Mouse (Mus musculus): ENCODE results near the gene Fnd3c2. TPM values are rescaled to one million over a fixed set of nuclear protein-coding genes. Genes with fewer than 3 reads are reported as not detected.
"Not testable (repeated sequence)": the region's sequence is repeated elsewhere in the genome, so short reads cannot be mapped to it uniquely, and the experiment has no call there.

Fnd3c2 gene
- polyA plus RNA-seq (2014; fragmentation: Nextera tagmentation; extraction: Ambion mirVana) = not detected in 2 replicates

DNA sequence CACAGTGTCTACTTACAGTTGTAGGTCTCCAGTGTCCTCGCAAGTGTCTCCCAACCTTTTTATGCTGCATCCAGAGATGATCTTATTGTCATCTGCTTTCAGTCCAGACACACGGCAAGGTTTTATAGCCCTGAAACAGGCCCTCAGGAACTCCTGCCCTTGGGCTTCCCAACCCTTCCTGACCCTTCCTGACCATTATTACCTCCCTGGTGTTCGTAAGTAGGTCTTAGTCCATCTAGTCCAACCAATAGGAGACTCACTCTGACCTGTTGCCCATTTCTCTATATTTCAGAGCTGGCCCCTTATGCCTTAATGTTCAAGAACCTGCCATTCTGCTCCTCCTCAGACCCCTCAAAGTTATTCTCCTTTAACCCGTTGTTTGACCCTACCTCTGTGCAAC, at the start of gene Fnd3c2:
Gene Fnd3c2, minus strand, starts transcription at position 101 of the 400 bp plus-strand sequence.
- H3K27me3 ChIP-seq (ENCODE audit: control insufficient read depth, insufficient read depth, low read length) = no peaks in the 10 kb centered on the region
- no peak within 1 kb of the TSS for H3K4me3 ChIP-seq (ENCODE audit: low read length)
- H3K9me3 ChIP-seq (ENCODE audit: control insufficient read depth, low read length) = no peaks in the 10 kb centered on the region
- no peaks in the 10 kb centered on the region for H3K4me1 ChIP-seq (ENCODE audit: control insufficient read depth, insufficient read depth, low read length)
- ATAC-seq (ENCODE audit: low FRiP score, low TSS enrichment) = no peak
- no peak within 1 kb of the TSS for H3K27ac ChIP-seq (ENCODE audit: low read depth, low read length)
- H3K4me2 ChIP-seq (replicated peaks; ENCODE audit: low read depth, low read length) = no peak within 1 kb of the TSS
- WGBS = 90% methylated on average over 4 of the region's 4 CpGs
- H3K9ac ChIP-seq (ENCODE audit: low read depth, low read length) = no peak within 1 kb of the TSS
- H3K36me3 ChIP-seq (ENCODE audit: control insufficient read depth, insufficient read depth, low read length) = no peaks in the 10 kb centered on the region

DNA sequence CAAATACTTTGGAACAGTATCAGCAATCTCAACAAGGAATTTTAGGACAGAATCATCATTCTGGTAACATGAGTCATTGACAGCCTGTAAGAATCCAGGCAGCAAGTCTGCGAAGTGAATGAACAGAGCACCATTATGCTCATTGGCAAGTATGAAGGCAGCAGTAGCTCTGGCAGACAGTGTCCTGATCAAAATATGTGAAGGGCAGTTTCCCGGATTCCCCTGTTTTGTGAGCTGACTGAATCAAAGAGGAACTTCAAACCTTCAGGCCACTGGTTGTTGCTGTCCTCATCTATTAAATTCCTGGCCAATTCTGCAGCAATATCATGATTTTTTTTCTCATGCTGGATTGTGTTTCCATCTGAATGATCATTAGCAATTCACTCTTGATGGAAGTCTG, 29.3 kb upstream of the Fnd3c2 start:
- Histone ChIP-seq H3K27me3 (ENCODE audit: control insufficient read depth, insufficient read depth, low read length) (no peaks in the 10 kb centered on the region), H3K9me3 (ENCODE audit: control insufficient read depth, low read length) (no peaks in the 10 kb centered on the region), H3K4me2 (replicated peaks; ENCODE audit: low read depth, low read length) (no peak overlapping the region), H3K36me3 (ENCODE audit: control insufficient read depth, insufficient read depth, low read length) (no peaks in the 10 kb centered on the region), H3K4me3 (ENCODE audit: low read length) (no peak overlapping the region), H3K9ac (ENCODE audit: low read depth, low read length) (no peak overlapping the region), H3K4me1 (ENCODE audit: control insufficient read depth, insufficient read depth, low read length) (no peaks in the 10 kb centered on the region), H3K27ac (ENCODE audit: low read depth, low read length) (no peak overlapping the region)
- no peak for ATAC-seq (ENCODE audit: low FRiP score, low TSS enrichment)
- WGBS = 84% methylated on average over 2 of the region's 2 CpGs

DNA sequence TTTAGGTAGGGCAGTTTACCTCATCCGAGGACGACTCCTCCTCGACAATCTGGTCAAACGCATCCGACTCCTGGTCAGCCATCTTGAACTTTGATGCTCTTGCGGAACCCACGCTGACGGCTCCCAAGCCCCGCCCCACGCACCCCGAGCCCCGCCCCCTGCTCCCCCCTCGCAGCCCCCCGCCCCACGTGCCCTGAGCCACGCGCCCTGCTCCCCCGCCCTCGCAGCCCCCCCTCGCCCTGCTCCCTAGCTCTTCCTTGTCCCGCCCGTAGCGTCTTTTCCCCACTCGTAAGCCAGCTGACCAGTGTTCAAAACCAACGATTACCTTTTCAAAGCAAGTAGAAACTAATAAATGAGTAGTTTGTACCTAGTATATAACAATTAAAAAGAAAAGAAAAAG, 34.1 kb downstream of the Fnd3c2 start, which contains the start of gene Taf9b:
Gene Taf9b, minus strand, starts transcription at position 101 of the 400 bp plus-strand sequence.
- H3K36me3 ChIP-seq (ENCODE audit: control insufficient read depth, insufficient read depth, low read length) = no peaks in the 10 kb centered on the region
- H3K27ac ChIP-seq (ENCODE audit: low read depth, low read length) = no peak within 1 kb of the TSS

DNA sequence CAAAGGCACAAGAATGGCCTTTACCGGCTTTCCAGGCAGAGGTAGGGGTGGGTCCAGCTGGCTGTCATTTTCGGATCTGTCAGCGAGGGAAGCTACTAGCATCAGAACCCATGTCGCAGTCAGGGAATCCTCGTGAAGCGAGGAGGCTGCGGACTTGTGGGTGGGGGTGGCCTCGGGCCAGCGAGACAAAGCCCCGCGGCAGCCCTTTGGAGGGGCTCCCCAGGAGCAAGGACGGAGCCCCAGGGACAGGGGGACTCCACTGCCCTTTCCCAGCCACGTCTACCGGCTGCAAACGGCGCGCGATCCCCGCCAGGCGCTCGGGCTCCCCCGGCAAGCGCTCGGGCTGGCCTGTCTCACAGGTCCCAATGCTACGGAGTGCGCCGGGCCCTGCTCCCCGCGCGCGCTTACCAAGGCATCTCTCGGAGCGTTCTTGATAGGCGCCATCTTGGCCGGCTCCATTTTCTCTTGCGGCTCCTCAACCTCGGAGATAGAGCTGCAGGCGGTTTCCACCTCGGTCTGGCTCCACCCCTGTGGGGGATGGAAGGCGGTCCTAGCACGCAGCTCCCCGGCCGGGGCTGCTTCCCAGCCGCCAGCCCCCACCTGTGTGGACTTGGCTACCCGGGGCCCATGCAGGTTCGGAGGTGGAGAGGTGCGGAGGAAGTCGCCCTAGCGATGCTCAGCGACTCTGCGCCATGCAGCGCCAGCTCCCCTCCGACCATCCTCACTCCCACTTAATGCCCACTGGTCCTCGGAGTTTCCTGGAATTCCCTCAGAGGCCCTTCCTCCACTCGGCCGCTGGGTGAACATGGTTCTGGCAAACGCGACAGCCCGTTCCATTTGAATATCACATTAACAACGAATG, 35.8 kb downstream of the Fnd3c2 start:
- Histone ChIP-seq H3K36me3 (ENCODE audit: control insufficient read depth, insufficient read depth, low read length) (no peaks in the 10 kb centered on the region), H3K4me3 (ENCODE audit: low read length) (peak overlapping the region; percentile 57), H3K4me2 (replicated peaks; ENCODE audit: low read depth, low read length) (peak overlapping the region; percentile 48), H3K9ac (ENCODE audit: low read depth, low read length) (peak overlapping the region; percentile 61), H3K9me3 (ENCODE audit: control insufficient read depth, low read length) (peaks cover 4% of the 10 kb centered on the region; the same call in 1 of the 2 replicates), H3K4me1 (ENCODE audit: control insufficient read depth, insufficient read depth, low read length) (no peaks in the 10 kb centered on the region), H3K27ac (ENCODE audit: low read depth, low read length) (no peak overlapping the region; the same call in 1 of the 2 replicates), H3K27me3 (ENCODE audit: control insufficient read depth, insufficient read depth, low read length) (no peaks in the 10 kb centered on the region)
- WGBS = 30% methylated on average over 60 of the region's 60 CpGs
- peak; percentile 97 for ATAC-seq (ENCODE audit: low FRiP score, low TSS enrichment)

More for the DNA sequence above, 34.1 kb downstream of the Fnd3c2 start, which contains the start of gene Taf9b:
- Histone ChIP-seq H3K9ac (ENCODE audit: low read depth, low read length) (peak within 1 kb of the TSS; percentile 61; the same call in 1 of the 2 replicates), H3K27me3 (ENCODE audit: control insufficient read depth, insufficient read depth, low read length) (no peaks in the 10 kb centered on the region), H3K4me3 (ENCODE audit: low read length) (peak within 1 kb of the TSS; percentile 57; the same call in 1 of the 2 replicates), H3K4me1 (ENCODE audit: control insufficient read depth, insufficient read depth, low read length) (no peaks in the 10 kb centered on the region), H3K9me3 (ENCODE audit: control insufficient read depth, low read length) (peaks cover 4% of the 10 kb centered on the region; the same call in 1 of the 2 replicates), H3K4me2 (replicated peaks; ENCODE audit: low read depth, low read length) (peak within 1 kb of the TSS; percentile 48; the same call in 1 of the 2 replicates)
- no peak for ATAC-seq (ENCODE audit: low FRiP score, low TSS enrichment)
- 88% methylated on average over 25 of the region's 25 CpGs for WGBS

DNA sequence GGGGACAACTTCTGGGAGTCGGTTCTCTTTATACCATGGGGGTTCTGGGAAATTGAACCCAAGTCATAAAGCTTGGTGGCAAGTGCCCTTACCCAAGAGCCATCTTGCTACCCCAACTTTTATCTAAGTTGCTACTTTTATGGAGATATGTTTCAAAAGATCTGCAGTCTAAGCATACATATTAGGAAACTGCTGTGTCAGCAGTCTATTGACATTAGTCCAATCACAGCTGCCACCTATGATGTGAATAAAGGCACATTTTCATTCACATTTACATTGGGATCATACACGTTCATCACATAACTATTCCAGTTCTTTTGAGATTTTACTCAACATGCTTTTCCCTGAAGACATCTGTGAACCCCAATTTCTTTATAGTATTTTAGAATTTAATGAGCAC, 46.1 kb downstream of the Fnd3c2 start:
- no peak overlapping the region for H3K4me2 ChIP-seq (replicated peaks; ENCODE audit: low read depth, low read length)
- no peak overlapping the region for H3K27ac ChIP-seq (ENCODE audit: low read depth, low read length)
- no peaks in the 10 kb centered on the region for H3K27me3 ChIP-seq (ENCODE audit: control insufficient read depth, insufficient read depth, low read length)
- H3K9ac ChIP-seq (ENCODE audit: low read depth, low read length) = no peak overlapping the region
- H3K36me3 ChIP-seq (ENCODE audit: control insufficient read depth, insufficient read depth, low read length) = no peaks in the 10 kb centered on the region; the same call in 1 of the 2 replicates
- no peaks in the 10 kb centered on the region for H3K4me1 ChIP-seq (ENCODE audit: control insufficient read depth, insufficient read depth, low read length)
- H3K4me3 ChIP-seq (ENCODE audit: low read length) = no peak overlapping the region
- H3K9me3 ChIP-seq (ENCODE audit: control insufficient read depth, low read length) = no peaks in the 10 kb centered on the region
- ATAC-seq (ENCODE audit: low FRiP score, low TSS enrichment) = no peak
- WGBS = 89% methylated on average over 2 of the region's 2 CpGs

DNA sequence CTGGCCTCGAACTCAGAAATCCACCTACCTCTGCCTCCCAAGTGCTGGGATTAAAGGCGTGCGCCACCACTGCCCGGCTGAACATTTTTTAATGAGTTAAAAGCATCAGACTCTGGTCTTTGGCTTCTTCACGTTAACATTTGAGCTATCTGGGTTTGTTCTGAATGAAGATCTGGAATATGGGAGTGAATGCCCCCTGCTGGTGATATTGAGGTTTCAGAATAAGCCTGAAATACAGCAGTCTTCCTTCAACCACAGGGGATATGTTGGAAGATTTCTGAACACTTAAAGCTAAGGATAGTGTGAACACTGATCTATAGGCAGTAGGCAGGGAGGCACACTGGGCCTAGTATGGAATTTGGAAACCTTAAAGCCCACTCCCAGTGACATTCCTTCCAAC, 56.3 kb downstream of the Fnd3c2 start:
- no peaks in the 10 kb centered on the region for H3K9me3 ChIP-seq (ENCODE audit: control insufficient read depth, low read length)
- H3K9ac ChIP-seq (ENCODE audit: low read depth, low read length) = no peak overlapping the region
- no peak overlapping the region for H3K27ac ChIP-seq (ENCODE audit: low read depth, low read length)
- 85% methylated on average over 5 of the region's 5 CpGs for WGBS
- H3K27me3 ChIP-seq (ENCODE audit: control insufficient read depth, insufficient read depth, low read length) = no peaks in the 10 kb centered on the region
- no peak overlapping the region for H3K4me3 ChIP-seq (ENCODE audit: low read length)
- no peaks in the 10 kb centered on the region for H3K4me1 ChIP-seq (ENCODE audit: control insufficient read depth, insufficient read depth, low read length)
- H3K36me3 ChIP-seq (ENCODE audit: control insufficient read depth, insufficient read depth, low read length) = peaks cover 56% of the 10 kb centered on the region
- no peak for ATAC-seq (ENCODE audit: low FRiP score, low TSS enrichment)
- H3K4me2 ChIP-seq (replicated peaks; ENCODE audit: low read depth, low read length) = no peak overlapping the region

DNA sequence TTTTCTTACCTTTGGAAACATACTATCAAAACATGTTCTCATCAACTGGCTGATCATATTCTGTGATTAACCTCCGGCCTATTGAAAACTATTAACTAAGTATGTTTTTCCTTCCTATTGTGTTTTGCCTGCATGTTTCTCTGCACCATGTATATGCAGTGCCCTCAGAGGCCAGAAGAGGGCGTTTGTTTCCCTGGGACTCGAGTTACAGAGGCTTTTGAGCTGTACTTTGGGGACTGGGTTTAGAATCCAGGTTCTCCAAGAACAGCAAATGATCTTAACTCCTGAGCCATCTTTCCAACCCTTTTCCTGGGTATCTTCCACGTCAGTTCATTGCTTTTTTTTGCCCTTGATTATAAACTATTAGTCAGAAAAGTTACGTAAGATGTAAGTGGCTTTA, 57.9 kb downstream of the Fnd3c2 start:
- Histone ChIP-seq H3K4me1 (ENCODE audit: control insufficient read depth, insufficient read depth, low read length) (no peaks in the 10 kb centered on the region), H3K27me3 (ENCODE audit: control insufficient read depth, insufficient read depth, low read length) (no peaks in the 10 kb centered on the region), H3K27ac (ENCODE audit: low read depth, low read length) (no peak overlapping the region), H3K4me3 (ENCODE audit: low read length) (no peak overlapping the region), H3K9me3 (ENCODE audit: control insufficient read depth, low read length) (no peaks in the 10 kb centered on the region), H3K4me2 (replicated peaks; ENCODE audit: low read depth, low read length) (no peak overlapping the region), H3K36me3 (ENCODE audit: control insufficient read depth, insufficient read depth, low read length) (peaks cover 53% of the 10 kb centered on the region), H3K9ac (ENCODE audit: low read depth, low read length) (no peak overlapping the region)
- WGBS = 70% methylated on average over 5 of the region's 5 CpGs
- no peak for ATAC-seq (ENCODE audit: low FRiP score, low TSS enrichment)

DNA sequence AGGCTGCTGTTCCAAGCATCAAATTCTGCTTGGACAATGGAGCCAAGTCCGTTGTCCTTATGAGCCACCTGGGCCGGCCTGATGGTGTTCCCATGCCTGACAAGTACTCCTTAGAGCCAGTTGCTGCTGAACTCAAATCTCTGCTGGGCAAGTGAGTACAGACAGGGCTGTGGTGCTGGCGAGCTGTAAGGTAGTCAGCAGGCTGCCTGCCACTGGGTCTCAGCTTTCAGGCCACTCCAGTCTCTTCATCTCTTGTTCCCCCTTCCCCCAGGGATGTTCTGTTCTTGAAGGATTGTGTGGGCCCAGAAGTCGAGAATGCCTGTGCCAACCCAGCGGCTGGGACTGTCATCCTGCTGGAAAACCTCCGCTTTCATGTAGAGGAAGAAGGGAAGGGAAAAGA, 60.8 kb downstream of the Fnd3c2 start:
- H3K36me3 ChIP-seq (ENCODE audit: control insufficient read depth, insufficient read depth, low read length) = peaks cover 40% of the 10 kb centered on the region; the same call in 1 of the 2 replicates
- ATAC-seq (ENCODE audit: low FRiP score, low TSS enrichment); H3K27me3 ChIP-seq (ENCODE audit: control insufficient read depth, insufficient read depth, low read length); H3K9me3 ChIP-seq (ENCODE audit: control insufficient read depth, low read length); H3K4me3 ChIP-seq (ENCODE audit: low read length); H3K4me1 ChIP-seq (ENCODE audit: control insufficient read depth, insufficient read depth, low read length); H3K27ac ChIP-seq (ENCODE audit: low read depth, low read length); H3K9ac ChIP-seq (ENCODE audit: low read depth, low read length); H3K4me2 ChIP-seq (replicated peaks; ENCODE audit: low read depth, low read length): not testable (repeated sequence)
- 82% methylated on average over 6 of the region's 6 CpGs for WGBS

DNA sequence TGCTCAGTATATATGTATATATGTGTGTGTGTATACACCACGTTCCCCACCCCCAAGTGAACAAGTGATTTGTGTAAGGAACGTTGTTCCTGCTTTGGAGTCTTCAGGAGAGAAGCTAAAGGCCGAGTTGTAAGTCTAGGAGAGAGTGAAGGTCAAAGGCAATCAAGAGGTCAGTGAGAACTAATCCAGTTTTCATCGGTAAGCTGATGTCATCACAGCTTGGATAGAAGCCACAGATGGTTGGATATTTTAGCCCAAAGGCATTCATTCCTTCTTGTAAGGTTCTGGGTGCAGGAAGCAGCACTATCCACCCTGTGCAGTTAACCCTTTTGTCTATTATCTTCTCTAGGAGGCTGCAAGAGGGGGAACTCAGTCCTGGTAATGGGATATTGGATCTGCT, 65.1 kb downstream of the Fnd3c2 start:
- no peak for ATAC-seq (ENCODE audit: low FRiP score, low TSS enrichment)
- H3K27me3 ChIP-seq (ENCODE audit: control insufficient read depth, insufficient read depth, low read length) = no peaks in the 10 kb centered on the region
- no peak overlapping the region for H3K9ac ChIP-seq (ENCODE audit: low read depth, low read length)
- no peak overlapping the region for H3K27ac ChIP-seq (ENCODE audit: low read depth, low read length)
- no peaks in the 10 kb centered on the region for H3K9me3 ChIP-seq (ENCODE audit: control insufficient read depth, low read length)
- H3K4me2 ChIP-seq (replicated peaks; ENCODE audit: low read depth, low read length) = peak overlapping the region; percentile 51; the same call in 1 of the 2 replicates
- 41% methylated on average over 4 of the region's 4 CpGs for WGBS
- no peak overlapping the region for H3K4me3 ChIP-seq (ENCODE audit: low read length)
- peaks cover 12% of the 10 kb centered on the region; the same call in 1 of the 2 replicates for H3K36me3 ChIP-seq (ENCODE audit: control insufficient read depth, insufficient read depth, low read length)
- H3K4me1 ChIP-seq (ENCODE audit: control insufficient read depth, insufficient read depth, low read length) = 0 out of 2 replicates have a peak, but pooled peaks cover 8% of the 10 kb centered on the region

Measured in kidney, embryonic 14.5 days (tissue).